Mouse (Mus musculus): Measurements from ENCODE around the gene Psmb5.

- no peak for TF ChIP-seq POLR2A (IDR thresholded peaks at IDR 0.05; ENCODE audit: low read depth, low read length)
- no peak for TF ChIP-seq CTCF (IDR thresholded peaks at IDR 0.05; ENCODE audit: borderline replicate concordance, insufficient read depth, low read length)
Observed at GRCm38 (mm10) chr14:54646898-54647636, 29.2 kb upstream of the Psmb5 start.

Data from embryonic fibroblast, embryonic 13.5 days (primary cell).